8 mouse cellular contexts compared by ENCODE assay signal in the genomic region with DNA sequence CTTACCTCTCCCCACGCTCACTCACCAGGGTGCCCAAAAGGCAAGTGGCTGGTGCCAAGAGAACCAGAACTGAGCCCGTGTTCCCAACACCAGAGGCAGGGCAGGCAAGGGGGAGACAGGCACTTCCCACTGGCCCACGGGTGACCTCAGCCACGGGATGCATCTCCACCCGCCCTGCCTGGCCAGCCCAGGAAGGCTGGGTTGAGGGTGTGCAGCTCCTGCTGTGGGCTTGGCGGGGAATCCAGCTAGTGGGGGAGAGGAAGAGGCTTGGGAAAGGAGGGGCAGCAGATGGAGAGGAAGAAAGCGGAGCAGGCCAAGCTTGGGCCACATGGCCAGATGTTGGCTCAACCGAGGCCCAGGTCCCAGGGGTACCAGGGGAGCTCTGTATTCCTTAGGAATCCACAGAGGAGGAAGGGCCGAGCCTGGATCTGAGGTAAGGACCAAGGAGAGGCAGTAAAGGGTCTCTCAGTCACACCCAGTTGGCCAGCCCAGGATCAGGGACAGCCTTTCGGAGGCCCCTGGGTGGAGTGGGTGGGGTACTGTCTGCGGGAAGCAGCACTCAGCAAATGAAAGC.
A peak's percentile ranks its signal among the peaks of the same experiment; 100 is the strongest.
DNase-seq lines count a peak whose midpoint lies in the region; ATAC-seq and TF ChIP-seq lines count a peak whose summit lies in the region.

No protein-coding gene starts in this region.

- H3K4me3 ChIP-seq in liver, embryonic 12.5 days: no peak overlapping the region
- peak overlapping the region; percentile 26 for H3K4me3 ChIP-seq in embryonic facial prominence, embryonic 15.5 days (replicated peaks)
- H3K4me3 ChIP-seq in heart, postnatal 0 days (ENCODE audit: low read depth, low read length): no peak overlapping the region
- H3K4me3 ChIP-seq in stomach, embryonic 16.5 days (replicated peaks; ENCODE audit: low read length): no peak overlapping the region

- H3K36me3 ChIP-seq in liver, embryonic 12.5 days: no peaks in the 10 kb centered on the region
- H3K36me3 ChIP-seq in embryonic facial prominence, embryonic 15.5 days: no peaks in the 10 kb centered on the region
- H3K36me3 ChIP-seq in heart, postnatal 0 days (replicated peaks; ENCODE audit: control insufficient read depth, insufficient read depth, low read length): no peaks in the 10 kb centered on the region
- no peaks in the 10 kb centered on the region for H3K36me3 ChIP-seq in stomach, embryonic 16.5 days (ENCODE audit: control insufficient read depth, insufficient read depth, low read length)

- peak; percentile 17 for DNase-seq in liver
- DNase-seq in heart, postnatal 0 days (ENCODE audit: low spot score): peak; percentile 25
- peak; percentile 34 to 78 for DNase-seq in kidney, postnatal 25 days
- no peak for DNase-seq in thymus, adult 18-20 months

- no peak for TF ChIP-seq CTCF in heart, postnatal 0 days (IDR thresholded peaks at IDR 0.05; ENCODE audit: low read depth)

- H3K9me3 ChIP-seq in liver, embryonic 12.5 days (replicated peaks): no peaks in the 10 kb centered on the region
- H3K9me3 ChIP-seq in embryonic facial prominence, embryonic 15.5 days (replicated peaks): no peaks in the 10 kb centered on the region
- no peaks in the 10 kb centered on the region for H3K9me3 ChIP-seq in heart, postnatal 0 days (replicated peaks; ENCODE audit: control insufficient read depth, low read length)
- no peaks in the 10 kb centered on the region for H3K9me3 ChIP-seq in stomach, embryonic 16.5 days (replicated peaks; ENCODE audit: control insufficient read depth, low read length)

- TF ChIP-seq EP300 in heart, postnatal 0 days (IDR thresholded peaks at IDR 0.05; ENCODE audit: low read depth): no peak

- no peaks in the 10 kb centered on the region for H3K27me3 ChIP-seq in liver, embryonic 12.5 days (replicated peaks)
- no peaks in the 10 kb centered on the region for H3K27me3 ChIP-seq in embryonic facial prominence, embryonic 15.5 days
- no peaks in the 10 kb centered on the region for H3K27me3 ChIP-seq in heart, postnatal 0 days (ENCODE audit: control insufficient read depth, insufficient read depth, low read length)
- H3K27me3 ChIP-seq in stomach, embryonic 16.5 days (ENCODE audit: control insufficient read depth, insufficient read depth, low read length): no peaks in the 10 kb centered on the region

- no peak for ATAC-seq in liver, embryonic 12.5 days
- peak; percentile 82 for ATAC-seq in embryonic facial prominence, embryonic 15.5 days (ENCODE audit: insufficient number of reproducible peaks, low FRiP score, low TSS enrichment, low read depth)
- peak; percentile 66 for ATAC-seq in heart, postnatal 0 days (ENCODE audit: insufficient read depth, low read depth)
- ATAC-seq in stomach, embryonic 16.5 days (ENCODE audit: insufficient read depth, low FRiP score): peak; percentile 85
- ATAC-seq in inflammation-experienced regulatory T-cells, adult 6 months: no peak

- no peak overlapping the region for H3K27ac ChIP-seq in liver, embryonic 12.5 days
- peak overlapping the region; percentile 89 for H3K27ac ChIP-seq in embryonic facial prominence, embryonic 15.5 days (replicated peaks)
- no peak overlapping the region for H3K27ac ChIP-seq in heart, postnatal 0 days (ENCODE audit: low read depth)
- peak overlapping the region; percentile 61; the same call in 1 of the 2 replicates for H3K27ac ChIP-seq in stomach, embryonic 16.5 days (ENCODE audit: low read length)

- H3K9ac ChIP-seq in liver, embryonic 12.5 days: no peak overlapping the region
- H3K9ac ChIP-seq in embryonic facial prominence, embryonic 15.5 days: no peak overlapping the region
- H3K9ac ChIP-seq in heart, postnatal 0 days (replicated peaks; ENCODE audit: low read depth, low read length): no peak overlapping the region
- peak overlapping the region; percentile 20 for H3K9ac ChIP-seq in stomach, embryonic 16.5 days (ENCODE audit: low read length)

- no peak overlapping the region for H3K4me2 ChIP-seq in liver, embryonic 12.5 days
- H3K4me2 ChIP-seq in embryonic facial prominence, embryonic 15.5 days (replicated peaks): peak overlapping the region; percentile 43
- H3K4me2 ChIP-seq in heart, postnatal 0 days (ENCODE audit: low read depth, low read length): peak overlapping the region; percentile 2; the same call in 1 of the 2 replicates
- 0 out of 2 replicates have a peak overlapping the region, but pooled peaks have one; percentile 11 for H3K4me2 ChIP-seq in stomach, embryonic 16.5 days (ENCODE audit: low read depth, low read length)

- no peaks in the 10 kb centered on the region for H3K4me1 ChIP-seq in liver, embryonic 12.5 days
- peaks cover 50% of the 10 kb centered on the region for H3K4me1 ChIP-seq in embryonic facial prominence, embryonic 15.5 days
- no peaks in the 10 kb centered on the region for H3K4me1 ChIP-seq in heart, postnatal 0 days (ENCODE audit: control insufficient read depth, insufficient read depth)
- H3K4me1 ChIP-seq in stomach, embryonic 16.5 days (ENCODE audit: control insufficient read depth, insufficient read depth, low read length): peaks cover 16% of the 10 kb centered on the region

- 45% methylated on average over 11 of the region's 11 CpGs for WGBS in liver, embryonic 12.5 days (ENCODE audit: insufficient replicate concordance)
- 20% methylated on average over 11 of the region's 11 CpGs for WGBS in embryonic facial prominence, embryonic 15.5 days
- 31% methylated on average over 11 of the region's 11 CpGs for WGBS in heart, postnatal 0 days
- WGBS in stomach, embryonic 16.5 days: 30% methylated on average over 11 of the region's 11 CpGs

Comparison
In these comparisons a context has a peak if more than half of its experiments do, and no peak if none do; other contexts are left out.
1. DNase-seq: peak in liver (single experiment), heart, postnatal 0 days (single experiment) and kidney, postnatal 25 days (2 of 2); none in thymus, adult 18-20 months (0 of 2).
2. ATAC-seq: peak in embryonic facial prominence, embryonic 15.5 days (single experiment), heart, postnatal 0 days (single experiment) and stomach, embryonic 16.5 days (single experiment); none in liver, embryonic 12.5 days (single experiment) and inflammation-experienced regulatory T-cells, adult 6 months (single experiment).
3. H3K27ac ChIP-seq: peak in embryonic facial prominence, embryonic 15.5 days (single experiment) and stomach, embryonic 16.5 days (single experiment); none in liver, embryonic 12.5 days (single experiment) and heart, postnatal 0 days (single experiment).